Mouse (Mus musculus): Measurements from ENCODE around the gene Ace2.

The Ace2 gene

DNA sequence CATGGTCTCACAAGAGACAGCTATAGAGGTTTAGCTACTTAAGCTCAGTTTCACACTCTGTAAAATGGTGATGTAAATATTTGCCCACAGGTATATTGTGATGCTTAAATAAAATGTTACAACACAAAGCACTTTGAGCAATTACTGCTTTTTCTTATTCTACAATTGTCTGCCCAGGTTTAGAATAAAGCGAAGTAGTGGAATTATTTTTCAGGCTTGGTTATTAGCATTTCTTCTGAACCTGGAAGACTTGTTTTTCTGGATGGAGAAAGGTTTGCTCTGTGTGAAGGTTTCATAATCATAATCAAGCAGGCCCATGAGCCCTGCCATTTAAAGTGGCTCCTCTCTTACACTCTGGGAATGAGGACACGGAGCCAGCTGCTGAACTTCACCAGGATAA is at the start of gene Ace2:
Gene Ace2, plus strand, starts transcription at position 301 of the 400 bp plus-strand sequence.
- no peak for DNase-seq (ENCODE audit: low read depth)

DNA sequence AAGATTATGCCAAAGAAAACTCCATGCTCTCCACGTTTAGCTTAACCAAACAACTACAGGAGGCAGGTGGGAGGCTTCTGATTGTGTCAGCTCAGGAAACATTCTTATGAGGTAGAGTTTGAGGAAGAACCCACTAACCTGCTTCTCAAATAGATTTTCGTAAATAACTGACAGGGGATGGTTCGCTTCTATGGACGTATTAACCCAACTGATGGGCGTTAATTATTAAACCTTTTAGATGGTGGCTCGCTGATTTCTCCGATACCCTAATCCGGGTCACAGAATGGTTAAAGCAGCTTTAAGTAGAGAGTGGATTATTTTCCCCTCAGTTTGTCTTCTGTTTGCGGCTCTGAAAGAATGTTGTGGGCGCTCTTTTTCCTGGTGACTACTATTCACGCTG is 49.2 kb upstream of the Ace2 start:
- no peak for DNase-seq (ENCODE audit: low read depth)

DNA sequence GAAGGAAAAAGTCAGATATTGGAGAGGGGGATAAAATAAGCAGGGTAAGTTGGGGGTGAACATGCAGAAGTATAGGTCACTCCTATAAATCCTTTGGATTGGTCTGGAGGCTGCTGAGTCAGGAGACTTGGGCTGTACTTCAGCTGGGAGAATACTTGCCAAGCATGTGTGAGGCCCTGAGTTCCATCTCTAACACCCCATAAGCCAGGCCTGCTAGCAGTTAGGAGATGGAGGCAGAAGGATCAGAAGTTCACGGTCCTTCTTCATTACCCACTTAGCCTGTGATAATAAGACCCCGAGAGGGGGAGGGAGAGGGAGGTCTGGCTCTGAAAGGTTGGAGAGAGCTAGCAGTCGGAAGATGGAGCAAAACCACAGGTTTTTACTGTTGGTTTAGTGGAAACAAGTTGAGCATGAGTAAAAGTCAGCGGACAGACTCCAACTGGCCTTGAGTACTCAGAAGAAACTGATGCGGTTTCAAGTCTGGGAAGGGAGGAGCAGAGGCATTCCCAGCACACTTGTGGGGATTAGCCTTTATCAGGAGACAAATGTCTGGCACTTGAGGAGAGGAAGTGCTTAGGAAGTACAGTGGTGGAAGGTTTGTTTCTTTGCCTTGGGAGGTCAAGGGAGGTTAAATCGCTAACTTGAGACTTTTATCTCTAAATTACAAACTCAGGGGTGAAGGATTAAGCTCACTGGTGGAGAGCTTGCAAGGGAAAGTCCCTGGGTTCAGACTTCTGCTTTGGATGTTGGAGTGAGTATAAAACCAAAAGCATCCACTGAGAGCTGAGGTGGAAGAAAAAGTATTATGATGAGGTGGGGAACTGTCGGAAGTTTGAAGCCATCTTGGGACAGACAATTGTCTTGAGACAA is 46.6 kb upstream of the Ace2 start:
- no peak for DNase-seq (ENCODE audit: low read depth)

GRCm38 (mm10) chrX:164093435-164093834 is 45.7 kb upstream of the Ace2 start:
- DNase-seq (ENCODE audit: low read depth) = no peak

GRCm38 (mm10) chrX:164095838-164096237 is 43.3 kb upstream of the Ace2 start:
- DNase-seq (ENCODE audit: low read depth) = no peak

GRCm38 (mm10) chrX:164101483-164101882 is 37.6 kb upstream of the Ace2 start:
- DNase-seq (ENCODE audit: low read depth) = no peak

DNA sequence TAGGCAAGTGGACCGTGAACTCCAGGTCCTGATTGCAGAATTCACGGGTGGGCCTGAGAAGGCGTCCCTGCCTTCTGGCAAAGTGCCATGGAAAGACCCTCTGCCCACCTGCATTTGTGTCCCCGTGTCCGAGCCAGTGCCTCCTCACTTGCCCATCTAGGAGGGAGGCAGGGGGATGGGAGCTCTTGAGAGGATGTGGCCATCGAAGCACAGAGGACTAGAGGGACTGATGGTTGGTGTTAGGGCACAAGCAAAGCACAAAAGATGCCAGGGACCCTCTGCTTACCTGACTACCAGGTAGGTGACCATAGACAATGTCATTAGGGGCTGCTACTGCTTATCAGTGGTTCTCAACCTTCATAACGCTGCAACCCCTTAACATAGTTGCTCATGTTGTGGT is 36.9 kb upstream of the Ace2 start:
- no peak for DNase-seq (ENCODE audit: low read depth)

DNA sequence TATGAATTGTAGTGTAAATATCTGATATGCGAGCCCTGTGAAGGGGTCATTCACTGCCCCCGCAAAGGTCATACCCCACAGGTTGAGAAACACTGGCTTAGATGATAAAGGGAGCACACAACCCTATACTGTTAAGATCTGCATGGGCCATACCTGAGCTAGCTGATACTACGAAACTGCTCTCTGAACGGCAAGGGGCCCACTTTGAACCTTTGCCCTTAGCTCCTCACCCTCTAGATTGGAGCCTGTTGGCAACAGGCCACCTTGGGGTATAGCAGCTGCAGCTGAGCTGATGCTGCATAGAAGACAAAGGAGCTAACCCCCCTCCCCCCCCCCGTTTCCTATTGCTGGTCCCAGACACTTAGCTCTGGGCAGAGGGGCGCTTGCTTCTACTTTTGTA is 36.5 kb upstream of the Ace2 start:
- no peak for DNase-seq (ENCODE audit: low read depth)

DNA sequence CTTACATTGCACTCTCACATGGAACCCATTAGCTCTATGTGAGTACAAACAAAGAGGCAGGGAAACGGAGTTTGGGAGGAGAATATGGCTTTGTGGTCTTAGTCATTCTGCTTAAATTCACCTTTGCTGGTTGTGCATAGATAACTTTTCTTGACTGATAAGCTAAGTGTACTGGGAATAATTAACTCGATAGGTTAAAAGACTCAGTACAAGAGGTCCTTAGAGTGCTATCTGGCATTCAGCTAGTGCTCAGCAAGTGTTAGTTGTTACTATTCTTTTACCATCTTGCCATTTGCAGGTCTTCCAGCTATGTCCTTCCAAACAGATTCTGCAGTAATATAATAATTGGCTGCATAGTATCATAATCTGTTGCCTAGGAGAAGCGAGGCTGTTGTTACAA is 28.0 kb upstream of the Ace2 start:
- no peak for DNase-seq (ENCODE audit: low read depth)

- no peak for DNase-seq (ENCODE audit: low read depth)
Measured at GRCm38 (mm10) chrX:164113744-164114143, 25.4 kb upstream of the Ace2 start.

GRCm38 (mm10) chrX:164123942-164124341 is 15.2 kb upstream of the Ace2 start:
- DNase-seq (ENCODE audit: low read depth) = no peak

- peak; percentile 2 for DNase-seq (ENCODE audit: low read depth)
Measured at GRCm38 (mm10) chrX:164133531-164133930, 5.6 kb upstream of the Ace2 start.

DNA sequence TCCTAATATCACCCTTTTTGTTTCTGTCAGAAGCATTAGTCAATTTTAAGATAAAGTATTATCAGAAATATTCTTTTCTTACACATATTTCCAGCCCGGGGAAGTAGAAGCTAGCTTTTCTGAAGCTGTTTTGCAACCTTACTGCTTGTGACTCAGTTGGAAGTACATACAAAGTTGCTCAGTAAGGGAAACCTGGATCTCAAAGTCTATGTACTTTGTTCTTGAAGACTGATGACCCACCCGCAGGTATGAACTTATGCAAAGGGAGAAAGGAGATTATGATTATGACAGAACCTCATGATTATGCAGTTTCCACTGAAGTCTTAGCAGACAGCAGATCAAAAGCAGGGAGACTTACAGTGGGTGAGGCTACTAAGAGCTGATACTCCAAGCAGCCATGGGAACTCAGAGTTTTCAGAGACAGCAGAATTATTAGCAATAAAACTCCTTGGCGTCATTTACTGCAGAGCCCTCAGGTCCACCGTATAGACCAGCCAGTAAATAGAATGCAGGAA is 3.8 kb upstream of the Ace2 start:
- DNase-seq (ENCODE audit: low read depth) = no peak

- peak; percentile 2 for DNase-seq (ENCODE audit: low read depth)
Measured at GRCm38 (mm10) chrX:164145463-164146250, 6.5 kb downstream of the Ace2 start.

GRCm38 (mm10) chrX:164152703-164153102 is 13.6 kb downstream of the Ace2 start:
- DNase-seq (ENCODE audit: low read depth) = no peak

DNA sequence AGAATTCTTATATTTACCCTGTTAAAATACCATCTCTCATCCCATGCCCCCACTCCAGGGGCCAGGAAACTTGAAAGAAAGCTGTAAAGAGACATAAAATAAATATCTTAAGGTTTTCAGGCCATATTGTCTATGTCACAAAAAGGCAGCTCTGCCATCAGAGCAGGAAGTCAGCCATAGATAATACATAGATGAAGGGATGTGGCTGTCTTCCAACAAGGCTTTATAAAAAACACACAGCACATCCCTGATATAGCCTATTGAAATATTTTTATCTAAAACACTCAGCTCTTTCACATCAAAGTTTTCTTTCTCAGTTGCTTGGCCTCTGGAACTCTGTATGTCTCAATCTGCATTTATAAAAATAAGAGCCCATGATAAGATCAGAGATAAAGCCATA is 14.5 kb downstream of the Ace2 start:
- no peak for DNase-seq (ENCODE audit: low read depth)

- DNase-seq (ENCODE audit: low read depth) = no peak
Measured at GRCm38 (mm10) chrX:164154594-164154993, 15.5 kb downstream of the Ace2 start.

GRCm38 (mm10) chrX:164164681-164165080 is 25.5 kb downstream of the Ace2 start:
- DNase-seq (ENCODE audit: low read depth) = no peak

DNA sequence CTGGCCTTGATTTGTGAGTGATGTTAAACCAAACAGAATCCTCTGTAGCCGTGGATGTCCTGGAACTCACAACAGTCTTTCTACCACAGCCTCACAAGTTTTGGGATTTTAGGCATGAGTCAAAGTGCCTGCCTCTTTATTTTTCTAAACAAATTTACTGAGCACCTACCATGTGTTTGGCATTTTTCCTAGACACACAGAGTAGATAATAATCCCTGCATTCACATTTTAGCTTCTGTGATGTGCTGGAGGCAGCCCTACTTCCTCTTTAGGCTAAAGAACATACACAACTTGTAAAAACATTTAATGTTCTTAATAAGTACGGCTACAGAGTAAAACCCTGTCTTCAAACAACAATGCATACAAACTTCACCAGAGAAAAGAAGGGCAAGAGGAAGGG is 31.9 kb downstream of the Ace2 start:
- no peak for DNase-seq (ENCODE audit: low read depth)

GRCm38 (mm10) chrX:164173880-164174279 is 34.7 kb downstream of the Ace2 start:
- no peak for DNase-seq (ENCODE audit: low read depth)

GRCm38 (mm10) chrX:164175311-164175710 is 36.2 kb downstream of the Ace2 start:
- DNase-seq (ENCODE audit: low read depth) = no peak

DNA sequence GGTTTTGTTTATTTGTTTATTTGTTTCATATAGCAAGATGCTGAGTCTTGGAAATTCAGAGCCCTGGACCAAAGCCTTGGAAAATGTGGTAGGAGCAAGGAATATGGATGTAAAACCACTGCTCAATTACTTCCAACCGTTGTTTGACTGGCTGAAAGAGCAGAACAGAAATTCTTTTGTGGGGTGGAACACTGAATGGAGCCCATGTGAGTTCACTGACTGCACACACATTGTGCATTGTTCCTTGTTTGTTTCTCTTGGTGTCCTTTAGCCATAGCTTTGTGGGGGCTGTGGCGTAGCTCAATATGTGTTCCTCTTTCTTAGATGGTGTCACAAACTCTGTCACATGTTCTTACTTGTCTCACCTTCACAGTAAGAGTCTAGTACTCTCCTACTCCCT is 36.6 kb downstream of the Ace2 start:
- DNase-seq (ENCODE audit: low read depth) = no peak

GRCm38 (mm10) chrX:164178856-164179255 is 39.7 kb downstream of the Ace2 start:
- no peak for DNase-seq (ENCODE audit: low read depth)
